In the genomic region with DNA sequence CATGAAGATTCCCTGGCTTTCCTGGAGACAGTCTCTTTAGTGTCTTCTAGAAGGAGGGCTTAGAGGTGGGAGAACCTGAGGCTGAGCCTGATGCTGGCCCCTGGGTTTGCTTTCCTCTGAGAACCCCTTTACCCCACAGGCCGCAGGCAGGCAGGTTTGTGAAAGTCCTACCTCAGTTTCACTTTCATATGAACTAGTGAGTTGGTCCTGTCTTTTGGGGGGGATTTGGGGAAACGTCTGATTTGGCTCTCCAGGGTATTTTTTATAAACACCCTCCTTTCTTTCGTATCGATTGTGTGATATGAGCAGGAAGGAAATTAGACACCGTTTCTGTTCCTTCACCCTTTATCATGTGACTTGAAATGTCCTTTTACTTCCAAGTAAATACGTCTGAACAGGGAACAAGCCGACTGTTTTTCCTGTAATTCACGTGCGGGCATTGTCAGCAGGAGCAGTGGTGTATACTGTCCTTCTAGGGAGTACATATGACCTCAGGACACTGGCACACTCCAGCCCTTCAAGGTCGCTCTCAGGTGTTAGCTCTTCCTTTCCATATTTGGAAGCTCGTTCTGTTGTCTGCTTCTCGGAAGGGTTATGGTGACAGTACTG, we compare ENCODE assay signal across 10 mouse cellular contexts.
A peak's percentile ranks its signal among the peaks of the same experiment; 100 is the strongest.
DNase-seq lines count a peak whose midpoint lies in the region; ATAC-seq and TF ChIP-seq lines count a peak whose summit lies in the region.
"Had no signal": no experiment of that assay in that cellular context is flagged by ENCODE, and none has a peak within 500 bp of the region (broad histone marks: within the 10 kb centered on the region; RNA-seq: fewer than 3 reads in every experiment).

No protein-coding gene starts in this region.

- intact Hi-C loops in heart, postnatal 36 days (cut with DNase I), result loop anchor here (10.0 kb wide), 1 partner anchor 318 kb away; no protein-coding TSS in a partner anchor

- H3K4me2 ChIP-seq in heart, postnatal 0 days (ENCODE audit: low read depth, low read length), result peak overlapping the region; percentile 57

- 29% methylated on average over 12 of the region's 12 CpGs for WGBS in heart, postnatal 0 days
- WGBS in small intestine, adult 2 months, result 17% methylated on average over 12 of the region's 12 CpGs

- ATAC-seq in megakaryocyte, adult 5-6 weeks (ENCODE audit: poor library complexity, severe bottlenecking), result no peak
- ATAC-seq in heart, postnatal 0 days (ENCODE audit: insufficient read depth, low read depth), result peak; percentile 21; the same call in 1 of the 2 replicates

- no peak for TF ChIP-seq EP300 in heart, postnatal 0 days (IDR thresholded peaks at IDR 0.05; ENCODE audit: low read depth)

- H3K9ac ChIP-seq in heart, postnatal 0 days (replicated peaks; ENCODE audit: low read depth, low read length), result peak overlapping the region; percentile 61

- peaks cover 74% of the 10 kb centered on the region for H3K4me1 ChIP-seq in megakaryocyte, embryonic 14.5 days
- H3K4me1 ChIP-seq in heart, postnatal 0 days (ENCODE audit: control insufficient read depth, insufficient read depth), result peaks cover 73% of the 10 kb centered on the region
- peaks cover 33% of the 10 kb centered on the region for H3K4me1 ChIP-seq in small intestine, adult 2 months (ENCODE audit: control insufficient read depth, insufficient read depth, insufficient read length, low read length)

- H3K27me3 ChIP-seq in megakaryocyte, embryonic 14.5 days (replicated peaks), result peaks cover 22% of the 10 kb centered on the region
- H3K27me3 ChIP-seq in heart, postnatal 0 days (ENCODE audit: control insufficient read depth, insufficient read depth, low read length), result no peaks in the 10 kb centered on the region
- no peaks in the 10 kb centered on the region for H3K27me3 ChIP-seq in small intestine, adult 2 months (ENCODE audit: control insufficient read depth, insufficient read depth, low read length)

- peak overlapping the region; percentile 84 for H3K27ac ChIP-seq in heart, postnatal 0 days (ENCODE audit: low read depth)
- peak overlapping the region; percentile 67 for H3K27ac ChIP-seq in small intestine, adult 2 months (ENCODE audit: insufficient read depth, low read depth, low read length)

- H3K36me3 ChIP-seq in megakaryocyte, embryonic 14.5 days (replicated peaks; ENCODE audit: low read length), result peaks cover 52% of the 10 kb centered on the region
- H3K36me3 ChIP-seq in heart, postnatal 0 days (replicated peaks; ENCODE audit: control insufficient read depth, insufficient read depth, low read length), result peaks cover 20% of the 10 kb centered on the region; the same call in 1 of the 2 replicates
- H3K36me3 ChIP-seq in small intestine, adult 2 months (ENCODE audit: control insufficient read depth, insufficient read depth, low read length), result peaks cover 4% of the 10 kb centered on the region; the same call in 1 of the 2 replicates

- no peak for TF ChIP-seq CTCF in heart, postnatal 0 days (IDR thresholded peaks at IDR 0.05; ENCODE audit: low read depth)
- no peak for TF ChIP-seq CTCF in small intestine, adult 2 months (IDR thresholded peaks at IDR 0.05; ENCODE audit: extremely low read depth, insufficient read length, insufficient replicate concordance, low read depth, low read length)

- no peaks in the 10 kb centered on the region for H3K9me3 ChIP-seq in megakaryocyte, embryonic 14.5 days
- H3K9me3 ChIP-seq in heart, postnatal 0 days (replicated peaks; ENCODE audit: control insufficient read depth, low read length), result no peaks in the 10 kb centered on the region

- H3K4me3 ChIP-seq in megakaryocyte, embryonic 14.5 days (replicated peaks), result peak overlapping the region; percentile 83
- peak overlapping the region; percentile 20 for H3K4me3 ChIP-seq in heart, postnatal 0 days (ENCODE audit: low read depth, low read length)
- no peak overlapping the region for H3K4me3 ChIP-seq in small intestine, adult 2 months (ENCODE audit: low read depth, low read length)

- peak; percentile 94 for DNase-seq in heart, adult 11 months
- no peak for DNase-seq in heart, postnatal 36 days
- DNase-seq in heart, postnatal 0 days (ENCODE audit: low spot score), result peak; percentile 47
- DNase-seq in cerebellum, adult 11 months, result no peak
- no peak for DNase-seq in urinary bladder, postnatal 25 days (ENCODE audit: low spot score)
- DNase-seq: layer of hippocampus, adult 9-11 months; midbrain, embryonic 14.5 days had no signal

- TF ChIP-seq POLR2A in small intestine, adult 2 months (IDR thresholded peaks at IDR 0.05; ENCODE audit: low read depth, low read length), result no peak

Comparison
In these comparisons a context has a peak if more than half of its experiments do, and no peak if none do; other contexts are left out.
1. DNase-seq: peak in heart, adult 11 months (single experiment) and heart, postnatal 0 days (single experiment); none in heart, postnatal 36 days (0 of 2), cerebellum, adult 11 months (single experiment) and urinary bladder, postnatal 25 days (single experiment).